Mouse (Mus musculus): ENCODE data around the gene Slc39a9. TPM values are rescaled to one million over a fixed set of nuclear protein-coding genes. Genes with fewer than 3 reads are reported as not detected.

Gene Slc39a9
- polyA plus RNA-seq, 1 experiment, result 0.22 TPM

DNA sequence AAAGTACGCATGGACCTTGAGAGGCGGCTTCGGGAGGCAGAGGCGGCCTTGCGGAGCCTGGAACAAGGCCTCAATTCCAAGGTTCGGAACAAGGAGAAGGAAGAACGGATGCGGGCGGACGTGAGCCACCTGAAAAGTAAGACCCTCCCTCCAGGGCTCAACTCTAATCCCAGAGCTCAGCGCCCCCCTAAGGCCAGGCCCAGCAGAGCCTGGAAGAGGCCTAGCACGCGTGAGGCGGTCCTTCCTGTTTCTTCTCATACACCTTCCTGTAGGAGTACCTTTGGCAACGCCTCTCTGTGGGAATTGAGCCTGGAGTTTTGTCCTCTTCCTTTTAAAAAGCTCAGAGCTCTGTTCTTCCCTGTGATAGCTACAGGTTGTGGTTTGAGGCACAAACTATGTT is 77.8 kb downstream of the Slc39a9 start:
- TF ChIP-seq TAL1 (IDR thresholded peaks at IDR 0.05; ENCODE audit: low read length), result no peak
- TF ChIP-seq GATA1 (IDR thresholded peaks at IDR 0.05; ENCODE audit: low read length), result no peak
- Histone ChIP-seq H3K4me3 (replicated peaks) (no peak overlapping the region), H3K27me3 (ENCODE audit: control insufficient read depth) (peaks cover 15% of the 10 kb centered on the region), H3K36me3 (ENCODE audit: control insufficient read depth) (no peaks in the 10 kb centered on the region), H3K4me1 (ENCODE audit: control insufficient read depth) (peaks cover 20% of the 10 kb centered on the region), H3K9me3 (ENCODE audit: control insufficient read depth, low read length) (no peaks in the 10 kb centered on the region)

DNA sequence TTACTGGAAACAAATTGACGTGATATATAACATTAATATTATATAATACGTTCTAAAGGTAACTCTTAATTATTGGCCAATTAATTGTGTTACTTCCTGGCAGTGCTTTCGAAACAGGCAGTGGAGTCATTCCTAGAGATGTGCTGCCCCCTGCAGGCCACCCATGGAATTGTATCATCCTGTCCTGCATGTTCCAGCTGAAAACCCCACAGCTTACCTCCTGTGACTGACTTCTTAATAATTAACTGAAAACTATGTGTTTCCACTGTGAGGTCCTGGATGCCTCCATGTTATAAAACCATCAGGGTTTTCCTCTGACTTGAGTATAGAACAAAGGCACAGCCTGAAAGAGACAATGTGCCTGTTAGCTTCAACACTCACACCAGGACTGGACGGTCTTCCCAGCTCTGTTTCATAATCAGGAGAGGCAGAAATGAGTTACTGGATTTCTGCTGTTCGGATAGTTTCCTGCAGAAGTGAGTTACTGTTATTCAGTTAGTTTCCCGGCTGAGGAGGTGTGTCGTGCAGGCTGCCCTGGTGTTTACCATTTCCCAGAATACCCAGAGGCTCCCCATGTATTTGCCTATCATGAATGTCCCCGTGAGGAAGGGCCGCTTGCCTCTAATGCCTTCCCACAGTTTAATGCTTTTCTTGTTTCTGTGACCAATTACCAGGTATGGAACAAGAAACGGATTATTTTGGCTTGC is 81.3 kb downstream of the Slc39a9 start:
- H3K4me3 ChIP-seq (replicated peaks), result no peak overlapping the region
- no peaks in the 10 kb centered on the region for H3K36me3 ChIP-seq (ENCODE audit: control insufficient read depth)
- TF ChIP-seq GATA1 (IDR thresholded peaks at IDR 0.05; ENCODE audit: low read length), result no peak
- TF ChIP-seq TAL1 (IDR thresholded peaks at IDR 0.05; ENCODE audit: low read length), result no peak
- peaks cover 20% of the 10 kb centered on the region for H3K27me3 ChIP-seq (ENCODE audit: control insufficient read depth)
- no peaks in the 10 kb centered on the region for H3K9me3 ChIP-seq (ENCODE audit: control insufficient read depth, low read length)
- peaks cover 15% of the 10 kb centered on the region for H3K4me1 ChIP-seq (ENCODE audit: control insufficient read depth)

DNA sequence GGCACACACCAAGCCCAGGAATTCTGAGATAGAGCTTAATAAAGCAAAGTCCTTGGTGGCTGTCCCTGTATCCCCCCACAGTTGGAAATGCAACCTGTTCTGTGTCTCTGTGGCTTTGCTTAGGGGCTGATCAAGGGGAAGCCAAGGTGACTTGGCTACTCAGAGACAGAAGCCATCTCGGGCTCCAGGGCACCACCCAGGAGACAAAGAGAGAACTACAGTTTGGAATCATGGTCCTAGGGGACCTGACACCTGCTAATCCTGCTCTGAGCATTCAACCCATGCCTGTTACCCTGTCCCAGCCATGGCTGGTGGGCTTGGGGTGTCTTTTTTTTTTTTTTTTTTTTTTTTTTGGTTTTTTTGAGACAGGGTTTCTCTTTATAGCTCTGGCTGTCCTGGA is 84.5 kb downstream of the Slc39a9 start:
- no peak overlapping the region for H3K4me3 ChIP-seq (replicated peaks)
- H3K27me3 ChIP-seq (ENCODE audit: control insufficient read depth), result peaks cover 15% of the 10 kb centered on the region
- H3K9me3 ChIP-seq (ENCODE audit: control insufficient read depth, low read length), result no peaks in the 10 kb centered on the region
- peaks cover 12% of the 10 kb centered on the region for H3K4me1 ChIP-seq (ENCODE audit: control insufficient read depth)
- H3K36me3 ChIP-seq (ENCODE audit: control insufficient read depth), result no peaks in the 10 kb centered on the region
- TF ChIP-seq GATA1 (IDR thresholded peaks at IDR 0.05; ENCODE audit: low read length) (no peak), TAL1 (IDR thresholded peaks at IDR 0.05; ENCODE audit: low read length) (no peak)

DNA sequence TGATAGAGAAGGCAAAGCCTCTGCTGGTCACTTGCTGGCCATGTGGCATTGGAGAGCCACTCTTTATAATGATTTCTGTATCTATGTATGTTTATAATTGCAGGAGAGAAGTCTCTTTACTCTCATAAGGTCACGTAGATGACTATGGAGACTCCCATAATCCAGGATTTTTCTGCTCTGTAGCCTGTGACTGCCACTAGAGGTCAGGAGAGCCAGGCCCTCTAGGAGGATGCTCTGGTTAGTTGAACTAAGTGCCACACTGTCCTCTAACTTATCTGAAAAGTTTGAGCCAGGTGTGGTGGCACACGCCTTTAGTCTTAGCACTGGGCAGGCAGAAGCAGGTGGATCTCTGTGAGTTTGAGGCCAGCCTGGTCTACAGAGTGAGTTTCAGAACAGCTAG is 85.1 kb downstream of the Slc39a9 start:
- no peak for TF ChIP-seq TAL1 (IDR thresholded peaks at IDR 0.05; ENCODE audit: low read length)
- TF ChIP-seq GATA1 (IDR thresholded peaks at IDR 0.05; ENCODE audit: low read length), result no peak
- H3K27me3 ChIP-seq (ENCODE audit: control insufficient read depth), result peaks cover 15% of the 10 kb centered on the region
- H3K4me3 ChIP-seq (replicated peaks), result no peak overlapping the region
- no peaks in the 10 kb centered on the region for H3K9me3 ChIP-seq (ENCODE audit: control insufficient read depth, low read length)
- H3K4me1 ChIP-seq (ENCODE audit: control insufficient read depth), result peaks cover 6% of the 10 kb centered on the region
- no peaks in the 10 kb centered on the region for H3K36me3 ChIP-seq (ENCODE audit: control insufficient read depth)

DNA sequence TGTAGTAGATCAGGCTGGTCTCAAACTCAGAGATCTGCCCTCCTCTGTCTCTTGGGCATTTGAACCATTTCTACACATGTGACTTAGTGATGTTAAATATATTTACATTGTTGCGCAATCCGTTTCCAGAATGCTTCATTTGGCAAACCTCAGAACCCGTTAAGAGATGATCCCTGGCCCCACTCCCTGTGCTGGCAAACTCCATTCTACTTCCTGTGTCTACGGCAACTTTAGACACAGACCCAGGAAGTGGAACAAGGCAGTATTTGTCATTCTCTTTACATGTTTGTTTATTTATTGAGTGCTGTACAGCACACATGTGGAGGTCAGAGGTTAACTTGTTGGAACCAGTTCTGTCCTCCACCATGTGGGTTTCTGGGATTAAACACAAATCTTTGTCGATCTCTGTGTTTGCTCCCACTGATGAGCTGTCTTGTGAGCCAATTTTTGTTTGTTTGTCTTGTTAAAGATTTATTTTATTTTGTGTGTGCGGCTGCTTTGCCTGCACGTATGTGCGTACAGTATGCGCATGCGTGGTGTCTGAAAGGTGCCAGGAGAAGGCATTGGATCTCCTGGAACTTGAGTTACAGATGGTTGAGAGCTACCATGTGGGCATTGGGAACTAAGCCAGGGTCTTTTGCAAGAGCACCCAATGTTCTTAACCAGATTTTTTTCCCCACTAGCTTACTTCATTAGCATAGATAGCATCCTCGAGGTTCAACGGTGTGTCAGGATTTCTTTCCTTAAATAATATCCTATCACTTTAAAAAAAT is 86.3 kb downstream of the Slc39a9 start:
- no peak overlapping the region for H3K4me3 ChIP-seq (replicated peaks)
- H3K9me3 ChIP-seq (ENCODE audit: control insufficient read depth, low read length), result no peaks in the 10 kb centered on the region
- peaks cover 15% of the 10 kb centered on the region for H3K27me3 ChIP-seq (ENCODE audit: control insufficient read depth)
- H3K4me1 ChIP-seq (ENCODE audit: control insufficient read depth), result peaks cover 4% of the 10 kb centered on the region; the same call in 1 of the 2 replicates
- H3K36me3 ChIP-seq (ENCODE audit: control insufficient read depth), result no peaks in the 10 kb centered on the region
- TF ChIP-seq GATA1 (IDR thresholded peaks at IDR 0.05; ENCODE audit: low read length) (no peak), TAL1 (IDR thresholded peaks at IDR 0.05; ENCODE audit: low read length) (no peak)

DNA sequence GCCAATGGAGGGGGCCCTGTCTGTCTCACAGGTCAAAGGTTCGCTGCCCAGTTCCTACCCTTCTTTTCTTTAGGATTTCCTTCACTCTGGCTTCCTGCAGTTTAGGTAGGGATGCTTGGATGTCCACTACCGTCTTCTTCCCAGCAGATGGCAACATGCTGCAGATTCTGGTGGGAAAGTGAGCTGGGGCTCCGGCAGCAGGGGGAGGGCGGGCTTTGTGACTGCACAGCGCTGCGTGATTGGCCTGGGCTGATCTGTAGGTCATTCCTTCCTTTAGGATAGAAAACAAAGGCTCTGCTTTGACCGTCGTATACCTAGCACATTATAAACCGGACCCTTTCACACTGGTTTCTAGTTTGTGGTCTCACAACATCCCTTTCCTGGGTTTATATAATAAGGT is 86.9 kb downstream of the Slc39a9 start:
- Histone ChIP-seq H3K9me3 (ENCODE audit: control insufficient read depth, low read length) (no peaks in the 10 kb centered on the region), H3K36me3 (ENCODE audit: control insufficient read depth) (no peaks in the 10 kb centered on the region), H3K4me3 (replicated peaks) (no peak overlapping the region), H3K4me1 (ENCODE audit: control insufficient read depth) (peaks cover 4% of the 10 kb centered on the region; the same call in 1 of the 2 replicates), H3K27me3 (ENCODE audit: control insufficient read depth) (peaks cover 12% of the 10 kb centered on the region)
- no peak for TF ChIP-seq TAL1 (IDR thresholded peaks at IDR 0.05; ENCODE audit: low read length)
- no peak for TF ChIP-seq GATA1 (IDR thresholded peaks at IDR 0.05; ENCODE audit: low read length)

Other genes with a start within 250 kb of the Slc39a9 start
- gene Dcaf5, start 207.3 kb upstream of the Slc39a9 start, polyA plus RNA-seq (2012), result 0.12 and 0.19 TPM in 2 replicates
- gene Exd2, start 180.8 kb upstream of the Slc39a9 start, polyA plus RNA-seq (2012), result 0.06 and 0.11 TPM in 2 replicates
- gene Galnt16, start 125.6 kb upstream of the Slc39a9 start, polyA plus RNA-seq (2012), result 0.01 TPM in 1 of 2 replicates, not detected in the other
- 1.2 and 1.4 TPM in 2 replicates for gene Erh, start 458 bp downstream of the Slc39a9 start, polyA plus RNA-seq (2012)
- 0.01 TPM in 1 of 2 replicates, not detected in the other for gene Plekhd1, start 48.7 kb downstream of the Slc39a9 start, polyA plus RNA-seq (2012)
- gene Ccdc177, start 116.8 kb downstream of the Slc39a9 start, polyA plus RNA-seq (2012), result not detected in 2 replicates
- 1.1 and 1.2 TPM in 2 replicates for gene Susd6, start 146.6 kb downstream of the Slc39a9 start, polyA plus RNA-seq (2012)

Data from erythroblast, embryonic 14.5 days (primary cell).